Mouse (Mus musculus) liver, postnatal 0 days (tissue): Measurements from ENCODE around the gene Lce1m. TPM values are rescaled to one million over a fixed set of nuclear protein-coding genes. Genes with fewer than 3 reads are reported as not detected.
"Not testable (repeated sequence)": the region's sequence is repeated elsewhere in the genome, so short reads cannot be mapped to it uniquely, and the experiment has no call there.

Source experiments
- ATAC-seq: fragments of 200-750 bp; cut with Nextera tagmentation; 2 replicates; pipeline ENCODE4 v1.8.0; 2017; ENCODE audit warnings: mild to moderate bottlenecking, moderate library complexity
- DNase-seq: peaks from one replicate; pipeline ENCODE4 v3.0.0-alpha.2; 2016
- H3K27ac ChIP-seq: fragments of 300-500 bp; sonication (generic); 2 replicates; pipeline ENCODE4 v1.5.1; 2014; ENCODE audit warnings: antibody characterized with exemption, moderate library complexity, mild to moderate bottlenecking, low read depth
- H3K27me3 ChIP-seq: fragments of 300-500 bp; sonication (generic); 2 replicates; pipeline ENCODE4 v1.6.1; 2014; ENCODE audit warnings: low read length, control low read depth, mixed read lengths; ENCODE audit not compliant: insufficient read depth
- H3K36me3 ChIP-seq: fragments of 300-500 bp; sonication (generic); replicated peaks from 2 replicates; pipeline ENCODE4 v1.6.1; 2014; ENCODE audit warnings: mild to moderate bottlenecking, control low read depth, low read length, moderate library complexity, mixed read lengths; ENCODE audit not compliant: insufficient read depth
- H3K4me1 ChIP-seq: fragments of 300-500 bp; sonication (generic); 2 replicates; pipeline ENCODE4 v1.6.1; 2014; ENCODE audit warnings: antibody characterized with exemption, mild to moderate bottlenecking, control low read depth; ENCODE audit not compliant: insufficient read depth
- H3K4me2 ChIP-seq: fragments of 300-500 bp; sonication (generic); 2 replicates; pipeline ENCODE4 v1.6.1; 2014; ENCODE audit warnings: low read depth, mild to moderate bottlenecking, low read length, moderate library complexity, mixed read lengths
- H3K4me3 ChIP-seq: fragments of 300-500 bp; sonication (generic); 2 replicates; pipeline ENCODE4 v1.5.1; 2014; ENCODE audit warnings: low read depth, low read length
- H3K9ac ChIP-seq: fragments of 300-500 bp; sonication (generic); replicated peaks from 2 replicates; pipeline ENCODE4 v1.6.1; 2014; ENCODE audit warnings: mild to moderate bottlenecking, moderate library complexity
- H3K9me3 ChIP-seq: fragments of 300-500 bp; sonication (generic); 2 replicates; pipeline ENCODE4 v1.6.1; 2016; ENCODE audit warnings: mild to moderate bottlenecking, control low read depth, low read length, mixed read lengths
- CTCF ChIP-seq: sonication (generic); IDR thresholded peaks from 2 replicates; pipeline ENCODE4 v1.5.1; 2016; ENCODE audit warnings: antibody characterized with exemption, low read depth
- EP300 ChIP-seq: IDR thresholded peaks from 2 replicates; pipeline ENCODE4 v1.6.1; 2016; ENCODE audit warnings: antibody characterized with exemption, low read depth, mild to moderate bottlenecking
- WGBS: fragments of 180-500 bp; shearing (Covaris S2); extraction: QIAGEN DNeasy Blood & Tissue Kit; methylation state at CpG from one replicate; pipeline ENCODE4 v1.1.7; 2014; ENCODE audit not compliant: insufficient replicate concordance; 5-methylcytosine and 5-hydroxymethylcytosine counted together
- polyA plus RNA-seq: library from polyadenylated mRNA; unstranded; fragments of >200 nt; fragmentation: Nextera tagmentation; extraction: Ambion mirVana; gene quantifications from 2 replicates; pipeline ENCODE4 v1.2.1, GENCODE M21; 2015

The Lce1m gene
- polyA plus RNA-seq = not detected in 2 replicates

DNA sequence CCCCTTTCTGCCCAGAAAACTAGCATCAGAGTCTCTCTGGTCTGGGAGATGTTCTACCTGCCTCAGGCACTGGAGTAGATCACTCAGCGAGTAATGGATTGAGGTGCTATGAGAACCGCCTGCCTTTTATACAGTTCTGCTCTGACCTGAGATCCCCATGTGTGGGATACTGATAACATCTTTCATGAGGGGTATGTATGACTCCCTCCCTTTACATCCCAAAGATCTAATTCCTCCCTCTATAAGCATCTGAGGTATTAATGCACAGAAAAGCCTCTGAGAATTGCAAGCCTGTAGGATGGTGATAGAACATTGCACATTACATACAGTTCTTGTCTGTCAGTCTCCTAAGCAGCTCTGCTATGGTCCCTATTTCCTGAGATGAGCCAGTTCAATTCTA, at the start of gene Lce1m:
TSS of gene Lce1m (minus strand) at position 101 of the 400 bp plus-strand sequence.
- 78% methylated on average over 2 of the region's 2 CpGs for WGBS
- H3K27me3 ChIP-seq = no peaks in the 10 kb centered on the region
- ATAC-seq = no peak
- TF ChIP-seq CTCF (no peak), EP300 (no peak)
- H3K9ac ChIP-seq = no peak within 1 kb of the TSS
- no peak within 1 kb of the TSS for H3K27ac ChIP-seq
- H3K9me3 ChIP-seq = no peaks in the 10 kb centered on the region
- no peak for DNase-seq
- H3K36me3 ChIP-seq = no peaks in the 10 kb centered on the region
- no peaks in the 10 kb centered on the region for H3K4me1 ChIP-seq
- H3K4me2 ChIP-seq = no peak within 1 kb of the TSS
- H3K4me3 ChIP-seq = no peak within 1 kb of the TSS

DNA sequence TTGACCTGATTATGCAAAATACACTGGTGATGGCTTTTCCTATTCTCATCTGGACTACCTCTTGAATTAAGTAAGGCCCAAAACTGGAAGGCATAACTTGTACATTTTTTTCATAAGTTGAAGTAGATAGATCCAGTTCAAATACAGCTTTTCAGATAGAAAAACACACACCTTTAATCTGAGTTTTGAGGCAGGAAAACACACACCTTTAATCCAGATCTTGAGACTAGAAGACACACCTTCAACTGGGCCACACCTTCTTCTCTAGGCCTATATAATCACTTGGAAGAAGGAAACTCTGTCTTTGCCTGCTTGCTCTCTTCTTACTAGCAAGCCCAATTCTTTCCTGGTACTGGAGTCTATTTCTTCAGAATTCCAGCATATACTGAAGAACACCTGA, 49.7 kb upstream of the Lce1m start, which contains the start of gene Gm4858:
TSS of gene Gm4858 (plus strand) at position 301 of the 400 bp plus-strand sequence.
- DNase-seq, H3K36me3 ChIP-seq, H3K4me3 ChIP-seq, H3K4me1 ChIP-seq, H3K4me2 ChIP-seq, ATAC-seq, H3K9ac ChIP-seq, H3K27ac ChIP-seq, H3K27me3 ChIP-seq, H3K9me3 ChIP-seq: not testable (repeated sequence)

- Histone ChIP-seq H3K27ac (no peak overlapping the region), H3K9me3 (no peaks in the 10 kb centered on the region), H3K4me2 (no peak overlapping the region), H3K36me3 (no peaks in the 10 kb centered on the region), H3K9ac (no peak overlapping the region), H3K4me3 (no peak overlapping the region), H3K27me3 (no peaks in the 10 kb centered on the region), H3K4me1 (no peaks in the 10 kb centered on the region)
- no peak for ATAC-seq
- WGBS = 54% methylated on average over 10 of the region's 10 CpGs
- DNase-seq = peak; percentile 23
- peak; percentile 38 for TF ChIP-seq CTCF
- TF ChIP-seq EP300 = no peak
Observed at GRCm38 (mm10) chr3:93052826-93053474, 34.1 kb upstream of the Lce1m start.

GRCm38 (mm10) chr3:93050182-93050581, 31.3 kb upstream of the Lce1m start:
- no peak overlapping the region for H3K4me2 ChIP-seq
- no peaks in the 10 kb centered on the region for H3K9me3 ChIP-seq
- H3K4me1 ChIP-seq = no peaks in the 10 kb centered on the region
- H3K4me3 ChIP-seq = no peak overlapping the region
- no peak for TF ChIP-seq CTCF
- no peak for TF ChIP-seq EP300
- H3K9ac ChIP-seq = no peak overlapping the region
- DNase-seq (no peak), ATAC-seq (no peak)
- 68% methylated on average over 1 of the region's 1 CpGs for WGBS
- no peak overlapping the region for H3K27ac ChIP-seq
- H3K36me3 ChIP-seq = no peaks in the 10 kb centered on the region
- H3K27me3 ChIP-seq = no peaks in the 10 kb centered on the region

DNA sequence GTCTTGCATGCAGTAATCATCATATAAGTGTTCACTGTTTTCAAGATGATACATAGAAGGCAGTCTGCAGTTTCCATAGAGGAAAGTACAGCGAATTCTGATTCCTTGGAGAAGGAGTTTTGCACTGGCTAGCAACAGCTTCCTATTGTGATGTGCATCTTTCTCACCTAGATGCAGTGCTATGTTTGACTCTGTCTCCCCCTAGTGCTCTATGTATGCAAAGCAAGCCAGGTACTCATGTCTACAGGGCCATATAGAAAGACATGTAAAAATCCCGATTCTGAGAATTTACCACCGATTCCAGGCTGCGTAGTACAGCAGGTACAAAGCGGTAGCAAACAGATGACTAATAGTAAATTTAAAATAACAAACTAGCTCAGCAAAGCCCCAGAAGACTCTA, 12.6 kb upstream of the Lce1m start:
- ATAC-seq = no peak

DNA sequence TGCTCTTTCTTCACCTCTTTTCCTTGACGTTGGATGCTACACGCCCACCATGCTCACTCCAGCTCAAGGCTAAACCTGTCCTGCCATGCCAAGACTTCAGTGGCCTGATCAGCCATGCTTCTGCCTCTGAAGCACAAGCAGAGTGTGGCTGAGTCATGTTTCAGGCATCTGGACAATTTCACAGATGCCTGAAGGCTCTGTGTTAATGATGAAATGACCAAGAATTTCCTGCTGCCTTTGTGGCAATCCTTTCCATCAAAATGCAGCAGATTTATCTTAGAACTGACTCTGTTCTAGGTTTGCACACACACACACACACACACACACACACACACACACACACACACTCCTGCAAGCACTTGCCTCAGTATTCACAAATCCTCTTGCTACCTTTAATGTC, 6.6 kb upstream of the Lce1m start:
- no peaks in the 10 kb centered on the region for H3K36me3 ChIP-seq
- H3K27ac ChIP-seq = no peak overlapping the region
- TF ChIP-seq EP300 = no peak
- no peak for TF ChIP-seq CTCF
- no peak overlapping the region for H3K9ac ChIP-seq
- 72% methylated on average over 2 of the region's 2 CpGs for WGBS
- DNase-seq (no peak), ATAC-seq (no peak)
- H3K4me1 ChIP-seq = no peaks in the 10 kb centered on the region
- H3K27me3 ChIP-seq = no peaks in the 10 kb centered on the region
- H3K9me3 ChIP-seq = no peaks in the 10 kb centered on the region
- H3K4me3 ChIP-seq = no peak overlapping the region
- H3K4me2 ChIP-seq = no peak overlapping the region

More for the DNA sequence above, 12.6 kb upstream of the Lce1m start:
- 49% methylated on average over 5 of the region's 5 CpGs for WGBS
- Histone ChIP-seq H3K9ac (no peak overlapping the region), H3K27ac (no peak overlapping the region), H3K4me1 (no peaks in the 10 kb centered on the region), H3K9me3 (no peaks in the 10 kb centered on the region), H3K4me3 (no peak overlapping the region), H3K4me2 (no peak overlapping the region), H3K27me3 (no peaks in the 10 kb centered on the region), H3K36me3 (no peaks in the 10 kb centered on the region)
- TF ChIP-seq CTCF (peak; percentile 74), EP300 (no peak)
- no peak for DNase-seq
